Mouse (Mus musculus) adrenal gland, adult (tissue): ENCODE measurements around the gene Kl.

Experiments used
- DNase-seq, 2 experiments: peaks; one replicate each; pipeline ENCODE4 v3.0.0; 2022 to 2023; ENCODE audit warnings: low spot score in 1 of 2; ENCODE audit not compliant: inconsistent age in 2 of 2

Kl gene

GRCm38 (mm10) chr5:150952328-150952668, at the start of gene Kl:
TSS of gene Kl (plus strand) at chr5:150952607.
- no peak for DNase-seq

GRCm38 (mm10) chr5:150906053-150907040, 46.1 kb upstream of the Kl start:
- DNase-seq = peak in 1 of 2 experiments; percentile 22

GRCm38 (mm10) chr5:150912156-150912555, 40.3 kb upstream of the Kl start:
- no peak for DNase-seq

- DNase-seq = no peak
These were observed 39.8 kb upstream of the Kl start for GRCm38 (mm10) chr5:150912656-150913055.

GRCm38 (mm10) chr5:150915080-150916055, 37.0 kb upstream of the Kl start:
- no peak for DNase-seq

GRCm38 (mm10) chr5:150917131-150917858, 35.1 kb upstream of the Kl start:
- DNase-seq = no peak

- DNase-seq = no peak
These were observed 33.8 kb upstream of the Kl start for GRCm38 (mm10) chr5:150918599-150918998.

GRCm38 (mm10) chr5:150919269-150919668, 33.1 kb upstream of the Kl start:
- DNase-seq = no peak

- no peak for DNase-seq
These were observed 32.4 kb upstream of the Kl start for GRCm38 (mm10) chr5:150919961-150920360.

- DNase-seq = no peak
These were observed 23.0 kb upstream of the Kl start for GRCm38 (mm10) chr5:150929406-150929805.

GRCm38 (mm10) chr5:150932596-150932995, 19.8 kb upstream of the Kl start:
- no peak for DNase-seq

GRCm38 (mm10) chr5:150936213-150936612, 16.2 kb upstream of the Kl start:
- DNase-seq = no peak

- no peak for DNase-seq
These were observed 15.6 kb upstream of the Kl start for GRCm38 (mm10) chr5:150936807-150937206.

GRCm38 (mm10) chr5:150937501-150937900, 14.9 kb upstream of the Kl start:
- DNase-seq = no peak

GRCm38 (mm10) chr5:150945576-150945975, 6.8 kb upstream of the Kl start:
- no peak for DNase-seq

- DNase-seq = no peak
These were observed 3.3 kb upstream of the Kl start for GRCm38 (mm10) chr5:150949131-150949530.

- DNase-seq = no peak
These were observed 1.1 kb upstream of the Kl start for GRCm38 (mm10) chr5:150951325-150951724.

- DNase-seq = peak in 1 of 2 experiments; percentile 33
These were observed 488 bp downstream of the Kl start for GRCm38 (mm10) chr5:150952669-150953521.

GRCm38 (mm10) chr5:150954791-150955190, 2.4 kb downstream of the Kl start:
- no peak for DNase-seq

GRCm38 (mm10) chr5:150959861-150960260, 7.5 kb downstream of the Kl start:
- DNase-seq = no peak
